ENCODE assay signal across 13 mouse cellular contexts in genomic region chr8:115771060-115771459, GRCm38 (mm10).
A peak's percentile ranks its signal among the peaks of the same experiment; 100 is the strongest.
DNase-seq lines count a peak whose midpoint lies in the region; ATAC-seq lines count a peak whose summit lies in the region.
"Had no signal": no experiment of that assay in that cellular context is flagged by ENCODE, and none has a peak within 500 bp of the region (broad histone marks: within the 10 kb centered on the region; RNA-seq: fewer than 3 reads in every experiment).

No protein-coding gene starts in this region.

- H3K4me2 ChIP-seq in forebrain, embryonic 11.5 days (ENCODE audit: low read depth, low read length, severe bottlenecking), result no peak overlapping the region
- no peak overlapping the region for H3K4me2 ChIP-seq in forebrain, embryonic 16.5 days (ENCODE audit: low read length)
- H3K4me2 ChIP-seq: heart, embryonic 12.5 days; liver, embryonic 12.5 days had no signal

- H3K27me3 ChIP-seq in forebrain, embryonic 11.5 days (ENCODE audit: control insufficient read depth, insufficient read depth, low read length), result no peaks in the 10 kb centered on the region
- H3K27me3 ChIP-seq in forebrain, embryonic 16.5 days (replicated peaks; ENCODE audit: control insufficient read depth, insufficient read depth, low read length), result no peaks in the 10 kb centered on the region
- H3K27me3 ChIP-seq: heart, embryonic 12.5 days; liver, embryonic 12.5 days had no signal

- ATAC-seq in forebrain, embryonic 11.5 days (replicated peaks; ENCODE audit: low FRiP score), result no peak
- no peak for ATAC-seq in forebrain, embryonic 16.5 days
- peak; percentile 92 for ATAC-seq in inflammation-experienced regulatory T-cells, adult 6 months
- ATAC-seq: liver, embryonic 12.5 days had no signal

- H3K9ac ChIP-seq in forebrain, embryonic 11.5 days (ENCODE audit: low read length), result no peak overlapping the region
- no peak overlapping the region for H3K9ac ChIP-seq in forebrain, embryonic 16.5 days (replicated peaks; ENCODE audit: low read depth, low read length)
- H3K9ac ChIP-seq: heart, embryonic 12.5 days; liver, embryonic 12.5 days had no signal

- no peaks in the 10 kb centered on the region for H3K9me3 ChIP-seq in forebrain, embryonic 11.5 days (ENCODE audit: control insufficient read depth, low read length)
- H3K9me3 ChIP-seq in forebrain, embryonic 16.5 days (ENCODE audit: control insufficient read depth, low read length), result no peaks in the 10 kb centered on the region
- H3K9me3 ChIP-seq: heart, embryonic 12.5 days; hindbrain, embryonic 10.5 days; liver, embryonic 12.5 days; midbrain, embryonic 10.5 days had no signal

- peak; percentile 33 for DNase-seq in forebrain, embryonic 11.5 days (ENCODE audit: low spot score)
- DNase-seq in 3T3-L1 (ENCODE audit: low read depth, low spot score), result peak; percentile 100
- peak; percentile 93 for DNase-seq in Muller cell, postnatal 12 days (ENCODE audit: inconsistent ontology term)
- DNase-seq in embryo, embryonic 11 days, result no peak
- no peak for DNase-seq in MN1 (ENCODE audit: low spot score)
- no peak for DNase-seq in ovary, postnatal 36 days (ENCODE audit: low spot score)
- DNase-seq: lung, postnatal 10 days had no signal

- 86% methylated on average over 7 of the region's 7 CpGs for WGBS in forebrain, embryonic 11.5 days
- 85% methylated on average over 7 of the region's 7 CpGs for WGBS in forebrain, embryonic 16.5 days

- no peaks in the 10 kb centered on the region for H3K36me3 ChIP-seq in forebrain, embryonic 11.5 days (ENCODE audit: control insufficient read depth, insufficient read depth, low read length)
- no peaks in the 10 kb centered on the region for H3K36me3 ChIP-seq in forebrain, embryonic 16.5 days (ENCODE audit: control insufficient read depth, insufficient read depth)
- H3K36me3 ChIP-seq: heart, embryonic 12.5 days; hindbrain, embryonic 10.5 days; liver, embryonic 12.5 days; midbrain, embryonic 10.5 days had no signal

- peaks cover 5% of the 10 kb centered on the region for H3K4me1 ChIP-seq in forebrain, embryonic 11.5 days (replicated peaks; ENCODE audit: control insufficient read depth, insufficient read depth, low read length)
- peaks cover 6% of the 10 kb centered on the region; the same call in 1 of the 2 replicates for H3K4me1 ChIP-seq in forebrain, embryonic 16.5 days (replicated peaks; ENCODE audit: control insufficient read depth, insufficient read depth, low read length)
- H3K4me1 ChIP-seq: liver, embryonic 12.5 days had no signal

- no peak overlapping the region for H3K4me3 ChIP-seq in forebrain, embryonic 11.5 days (ENCODE audit: low read depth, low read length)
- no peak overlapping the region for H3K4me3 ChIP-seq in forebrain, embryonic 16.5 days (replicated peaks; ENCODE audit: low read length)
- H3K4me3 ChIP-seq: heart, embryonic 12.5 days; hindbrain, embryonic 10.5 days; liver, embryonic 12.5 days; midbrain, embryonic 10.5 days had no signal

- H3K27ac ChIP-seq in forebrain, embryonic 11.5 days (ENCODE audit: low read depth, low read length), result no peak overlapping the region
- H3K27ac ChIP-seq in forebrain, embryonic 16.5 days (ENCODE audit: low read length), result no peak overlapping the region
- H3K27ac ChIP-seq: hindbrain, embryonic 10.5 days; liver, embryonic 12.5 days; midbrain, embryonic 10.5 days had no signal

Comparison
In these comparisons a context has a peak if more than half of its experiments do, and no peak if none do; other contexts are left out.
1. DNase-seq: peak in forebrain, embryonic 11.5 days (single experiment), 3T3-L1 (single experiment) and Muller cell, postnatal 12 days (single experiment); none in embryo, embryonic 11 days (single experiment), MN1 (single experiment) and ovary, postnatal 36 days (single experiment).